In the genomic region with DNA sequence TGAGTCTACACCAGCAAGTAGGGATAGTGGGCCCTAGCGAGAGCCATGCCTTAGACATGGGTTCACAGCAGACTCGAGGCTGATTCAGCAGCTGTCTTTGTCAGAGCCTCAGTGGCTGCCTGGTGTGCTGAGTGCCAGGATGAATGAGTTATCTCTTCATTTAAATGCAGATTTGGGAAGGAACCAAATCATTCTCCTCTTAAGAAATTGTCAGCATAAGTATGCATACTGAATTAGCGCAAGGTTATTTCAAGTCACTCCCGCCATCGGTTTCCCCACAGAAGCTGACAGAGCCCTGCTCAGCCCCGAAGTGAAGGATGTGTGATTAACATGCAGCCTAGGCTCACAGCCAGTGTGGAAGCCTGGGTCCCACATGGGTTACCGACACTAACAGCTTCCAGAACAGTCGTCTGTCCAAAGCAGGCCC, we compare ENCODE assay signal across 15 mouse cellular contexts. TPM values are rescaled to one million over a fixed set of nuclear protein-coding genes. Genes with fewer than 3 reads are reported as not detected.
DNase-seq lines count a peak whose midpoint lies in the region; ATAC-seq lines count a peak whose summit lies in the region.
"Had no signal": no experiment of that assay in that cellular context is flagged by ENCODE, and none has a peak within 500 bp of the region (broad histone marks: within the 10 kb centered on the region; RNA-seq: fewer than 3 reads in every experiment).

No protein-coding gene starts in this region.

- peak; percentile 27 for DNase-seq in left cerebral cortex, adult 11 months (ENCODE audit: low spot score)
- DNase-seq in left cerebral cortex, adult 18-20 months (ENCODE audit: low spot score in 2 of 2), result no peak
- peak; percentile 22 for DNase-seq in brain, embryonic 18.5 days (ENCODE audit: low read depth, low spot score)
- DNase-seq in heart, postnatal 25 days (ENCODE audit: low spot score), result no peak
- no peak for DNase-seq in spleen, adult 18-20 months
- DNase-seq: heart, postnatal 14 days had no signal

- H3K9ac ChIP-seq in hindbrain, embryonic 13.5 days, result 0 out of 2 replicates have a peak overlapping the region, but pooled peaks have one; percentile 16
- H3K9ac ChIP-seq in neural tube, embryonic 13.5 days, result 0 out of 2 replicates have a peak overlapping the region, but pooled peaks have one; percentile 17
- H3K9ac ChIP-seq in heart, embryonic 12.5 days, result no peak overlapping the region
- H3K9ac ChIP-seq: kidney, embryonic 15.5 days; limb, embryonic 12.5 days; midbrain, embryonic 12.5 days had no signal

- peak; percentile 72 for ATAC-seq in hindbrain, embryonic 13.5 days (ENCODE audit: low FRiP score)
- ATAC-seq in neural tube, embryonic 13.5 days (ENCODE audit: low read depth), result peak; percentile 67
- no peak for ATAC-seq in heart, embryonic 12.5 days (ENCODE audit: insufficient number of reproducible peaks, low FRiP score)

- intact Hi-C loops in heart, postnatal 25 days (cut with DNase I), result no loop called here

- H3K27ac ChIP-seq in hindbrain, embryonic 13.5 days, result 0 out of 2 replicates have a peak overlapping the region, but pooled peaks have one; percentile 2
- H3K27ac ChIP-seq in neural tube, embryonic 13.5 days (replicated peaks), result peak overlapping the region; percentile 23; the same call in 1 of the 2 replicates
- H3K27ac ChIP-seq in heart, embryonic 12.5 days (ENCODE audit: poor library complexity, severe bottlenecking), result no peak overlapping the region
- H3K27ac ChIP-seq: kidney, embryonic 15.5 days; limb, embryonic 12.5 days; midbrain, embryonic 12.5 days had no signal

- H3K4me3 ChIP-seq in hindbrain, embryonic 13.5 days, result no peak overlapping the region
- H3K4me3 ChIP-seq in neural tube, embryonic 13.5 days, result no peak overlapping the region
- H3K4me3 ChIP-seq in heart, embryonic 12.5 days, result no peak overlapping the region
- H3K4me3 ChIP-seq: kidney, embryonic 15.5 days; limb, embryonic 12.5 days; midbrain, embryonic 12.5 days had no signal

- H3K36me3 ChIP-seq in hindbrain, embryonic 13.5 days, result no peaks in the 10 kb centered on the region
- no peaks in the 10 kb centered on the region for H3K36me3 ChIP-seq in neural tube, embryonic 13.5 days
- no peaks in the 10 kb centered on the region for H3K36me3 ChIP-seq in heart, embryonic 12.5 days
- H3K36me3 ChIP-seq: kidney, embryonic 15.5 days; limb, embryonic 12.5 days; midbrain, embryonic 12.5 days had no signal

- no peaks in the 10 kb centered on the region for H3K27me3 ChIP-seq in hindbrain, embryonic 13.5 days
- H3K27me3 ChIP-seq in neural tube, embryonic 13.5 days, result no peaks in the 10 kb centered on the region
- 0 out of 2 replicates have a peak, but pooled peaks cover 5% of the 10 kb centered on the region for H3K27me3 ChIP-seq in heart, embryonic 12.5 days (replicated peaks)
- H3K27me3 ChIP-seq: kidney, embryonic 15.5 days had no signal

- 20% methylated on average over 8 of the region's 8 CpGs for WGBS in hindbrain, embryonic 13.5 days
- 20% methylated on average over 8 of the region's 8 CpGs for WGBS in neural tube, embryonic 13.5 days
- 59% methylated on average over 8 of the region's 8 CpGs for WGBS in heart, embryonic 12.5 days

- peaks cover 15% of the 10 kb centered on the region for H3K4me1 ChIP-seq in hindbrain, embryonic 13.5 days (replicated peaks)
- peaks cover 16% of the 10 kb centered on the region for H3K4me1 ChIP-seq in neural tube, embryonic 13.5 days (replicated peaks)
- no peaks in the 10 kb centered on the region for H3K4me1 ChIP-seq in heart, embryonic 12.5 days (replicated peaks)
- H3K4me1 ChIP-seq: kidney, embryonic 15.5 days; limb, embryonic 12.5 days had no signal

- no peak overlapping the region for H3K4me2 ChIP-seq in hindbrain, embryonic 13.5 days
- no peak overlapping the region for H3K4me2 ChIP-seq in neural tube, embryonic 13.5 days
- H3K4me2 ChIP-seq in heart, embryonic 12.5 days, result no peak overlapping the region
- H3K4me2 ChIP-seq: kidney, embryonic 15.5 days; limb, embryonic 12.5 days; midbrain, embryonic 12.5 days had no signal

- H3K9me3 ChIP-seq in hindbrain, embryonic 13.5 days, result no peaks in the 10 kb centered on the region
- no peaks in the 10 kb centered on the region for H3K9me3 ChIP-seq in neural tube, embryonic 13.5 days
- H3K9me3 ChIP-seq in heart, embryonic 12.5 days (replicated peaks), result no peaks in the 10 kb centered on the region
- H3K9me3 ChIP-seq: kidney, embryonic 15.5 days; limb, embryonic 12.5 days; midbrain, embryonic 12.5 days had no signal

RNA-seq across cellular contexts. Expression of a gene that starts 27.8 kb away (rescaled TPM):
- 10 to 100 TPM; 57.0 to 71.9 TPM for total RNA-seq in left cerebral cortex, adult 18-20 months (2021)
- 27.5 and 33.0 TPM in 2 replicates for polyA plus RNA-seq in hindbrain, embryonic 13.5 days (2015; fragmentation: Nextera tagmentation; extraction: Ambion mirVana)
- 23.9 and 29.2 TPM in 2 replicates for polyA plus RNA-seq in neural tube, embryonic 13.5 days (2015; fragmentation: Nextera tagmentation; extraction: Ambion mirVana)
- total RNA-seq in heart, postnatal 25 days (2021), result under 1 TPM in 1 of 2 experiments, not detected in 1; 0.28 TPM
- polyA plus RNA-seq in heart, embryonic 12.5 days (2016; fragmentation: Nextera tagmentation; extraction: Ambion mirVana), result 0.05 and 0.18 TPM in 2 replicates
- total RNA-seq: CH12.LX; granulocyte monocyte progenitor cell, adult 5-6 weeks; heart, postnatal 14 days had no signal
- polyA plus RNA-seq: limb, embryonic 12.5 days; lung, embryonic 16.5 days had no signal

Comparison
In these comparisons a context has a peak if more than half of its experiments do, and no peak if none do; other contexts are left out.
1. DNase-seq: peak in left cerebral cortex, adult 11 months (single experiment) and brain, embryonic 18.5 days (single experiment); none in left cerebral cortex, adult 18-20 months (0 of 2), heart, postnatal 25 days (single experiment) and spleen, adult 18-20 months (0 of 2).
2. RNA of a gene that starts 27.8 kb away (polyA plus RNA-seq): 23.9 to 29.2 TPM in neural tube, embryonic 13.5 days and 27.5 to 33.0 TPM in hindbrain, embryonic 13.5 days; 0.05 to 0.18 TPM in heart, embryonic 12.5 days; every median in the first group is over 10 times any median in the second.